Mouse (Mus musculus): ENCODE results near the gene Cpne1.

DNA sequence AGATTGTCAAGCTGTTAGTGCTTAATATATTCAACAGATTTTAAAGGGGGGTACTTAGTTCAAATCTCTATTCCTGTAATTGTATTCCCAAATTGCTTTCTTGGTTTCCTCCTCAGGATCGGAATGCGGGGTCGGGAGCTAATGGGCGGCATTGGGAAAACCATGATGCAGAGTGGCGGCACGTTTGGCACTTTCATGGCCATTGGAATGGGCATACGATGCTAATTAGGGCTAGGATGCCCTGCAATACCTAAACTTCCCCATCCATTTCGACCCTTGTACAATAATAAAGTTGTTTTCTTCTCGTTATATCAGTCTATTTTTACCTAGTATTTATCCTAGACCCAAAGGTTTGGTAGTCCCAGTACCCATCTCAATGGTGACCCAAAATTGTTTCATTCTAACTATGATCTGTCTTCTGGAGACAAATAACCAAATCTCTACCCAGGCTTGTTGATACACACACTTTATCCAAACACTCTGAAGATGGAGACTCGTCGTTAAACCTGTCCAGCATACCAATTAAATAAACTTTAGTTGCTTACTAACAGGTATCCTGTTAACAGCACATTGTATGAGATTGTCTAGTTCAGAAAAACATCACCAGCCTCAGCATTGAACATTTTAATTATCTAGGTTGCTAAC lies 33.8 kb upstream of the Cpne1 start:
- TF ChIP-seq CTCF (IDR thresholded peaks at IDR 0.05; ENCODE audit: low read depth, low read length): no peak
- no peak for TF ChIP-seq POLR2A (IDR thresholded peaks at IDR 0.05; ENCODE audit: insufficient read depth, low read length)
- TF ChIP-seq EP300 (IDR thresholded peaks at IDR 0.05; ENCODE audit: insufficient read depth, low read depth, low read length): no peak

Measured in ES-Bruce4 (cell line).